Mouse (Mus musculus): ENCODE measurements at regions not wholly inside any gene's neighbourhood (a gene's known extent, or its start where the extent isn't known, plus 50 kb on each side); places are given as distances from the start of the nearest gene placed in this dataset.
A peak's percentile ranks its signal among the peaks of the same experiment; 100 is the strongest.

DNA sequence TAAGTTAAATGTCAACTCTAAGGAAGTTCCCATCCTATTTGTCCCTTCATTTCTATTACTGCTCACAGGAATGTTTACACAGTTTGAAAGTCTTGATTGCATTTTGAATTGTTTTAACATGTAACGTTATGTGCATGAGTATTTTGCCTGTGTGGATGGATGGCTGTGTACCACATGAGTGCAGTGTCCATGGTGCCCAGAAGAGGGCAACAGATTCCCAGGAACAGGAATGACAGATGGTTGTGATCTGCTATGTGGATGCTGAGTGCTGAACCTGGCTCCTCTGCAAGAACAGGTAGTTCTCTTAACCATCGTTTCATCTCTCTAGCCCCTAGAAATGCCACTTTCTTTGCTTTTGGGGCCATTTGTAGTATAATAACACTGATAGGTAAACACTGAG lies 597.9 kb upstream of the Zwint start:
- POLR2A ChIA-PET, result no interaction called here
- in situ Hi-C loops (cut with MboI; ENCODE audit: low pct_unique_long_range_greater_than_20kb), result loop anchor here (10.0 kb wide), 1 partner anchor 192 kb away; no protein-coding TSS in a partner anchor

DNA sequence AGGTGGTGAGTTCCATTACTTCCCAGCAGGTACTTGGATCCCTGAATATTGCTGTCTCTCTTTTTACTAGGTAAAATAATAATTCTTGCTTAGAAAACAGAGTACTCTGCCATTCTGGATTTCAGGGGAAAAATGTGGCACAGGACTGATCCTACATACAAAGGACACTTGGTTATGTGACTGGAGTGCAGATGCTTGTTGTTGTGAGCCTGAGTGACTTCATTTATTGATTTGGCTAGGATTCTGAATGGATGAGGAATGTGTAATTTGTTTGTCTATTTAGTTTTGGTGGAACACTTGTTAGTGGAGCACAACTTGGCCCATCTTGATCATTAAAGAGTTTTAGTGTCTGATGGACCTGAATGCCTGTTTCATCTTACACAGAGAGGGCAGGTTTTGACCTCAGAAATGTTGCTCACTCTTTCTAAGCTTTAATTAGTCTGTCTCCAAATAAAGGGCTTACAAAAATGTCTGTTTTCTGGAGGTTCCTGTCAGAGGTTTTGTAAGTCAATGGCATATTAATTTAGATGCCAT lies 583.4 kb upstream of the Zwint start:
- no peak for TF ChIP-seq CTCF (IDR thresholded peaks at IDR 0.05)
- H3K27me3 ChIP-seq, result no peaks in the 10 kb centered on the region
- in situ Hi-C loops (cut with MboI; ENCODE audit: low pct_unique_long_range_greater_than_20kb), result no loop called here
- POLR2A ChIA-PET, result no interaction called here
- DNase-seq (ENCODE audit: low read depth, low spot score) (no peak), ATAC-seq (no peak)
- CTCF ChIA-PET, result no interaction called here

More for the DNA sequence above, 597.9 kb upstream of the Zwint start:
- peak; percentile 62 for TF ChIP-seq CTCF (IDR thresholded peaks at IDR 0.05)
- no peaks in the 10 kb centered on the region for H3K27me3 ChIP-seq
- CTCF ChIA-PET, result no interaction called here
- DNase-seq (ENCODE audit: low read depth, low spot score) (no peak), ATAC-seq (no peak)

DNA sequence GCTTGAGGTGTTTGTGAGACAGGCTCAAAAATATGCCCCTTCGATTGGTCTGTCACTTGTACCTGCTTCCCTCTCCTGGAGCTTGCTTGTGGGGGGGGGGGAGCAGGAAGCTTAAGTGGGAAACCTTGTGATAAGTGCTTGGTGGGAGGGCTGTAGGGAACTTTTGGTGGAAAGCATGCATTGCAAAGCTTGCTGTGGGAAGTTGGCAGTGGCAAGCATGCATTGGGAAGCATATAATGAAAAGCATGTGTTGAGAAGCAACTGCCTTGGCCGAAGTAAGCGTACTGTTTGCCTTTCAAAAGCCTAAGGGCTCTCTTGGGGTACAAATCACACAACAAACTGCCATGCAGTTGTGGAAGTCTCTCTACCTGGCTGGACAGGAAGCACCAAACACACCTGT lies 576.3 kb upstream of the Zwint start:
- POLR2A ChIA-PET, result no interaction called here
- H3K27me3 ChIP-seq, result peaks cover 3% of the 10 kb centered on the region
- no peak for ATAC-seq
- TF ChIP-seq CTCF (IDR thresholded peaks at IDR 0.05), result no peak
- no peak for DNase-seq (ENCODE audit: low read depth, low spot score)
- in situ Hi-C loops (cut with MboI; ENCODE audit: low pct_unique_long_range_greater_than_20kb), result no loop called here
- CTCF ChIA-PET, result no interaction called here

DNA sequence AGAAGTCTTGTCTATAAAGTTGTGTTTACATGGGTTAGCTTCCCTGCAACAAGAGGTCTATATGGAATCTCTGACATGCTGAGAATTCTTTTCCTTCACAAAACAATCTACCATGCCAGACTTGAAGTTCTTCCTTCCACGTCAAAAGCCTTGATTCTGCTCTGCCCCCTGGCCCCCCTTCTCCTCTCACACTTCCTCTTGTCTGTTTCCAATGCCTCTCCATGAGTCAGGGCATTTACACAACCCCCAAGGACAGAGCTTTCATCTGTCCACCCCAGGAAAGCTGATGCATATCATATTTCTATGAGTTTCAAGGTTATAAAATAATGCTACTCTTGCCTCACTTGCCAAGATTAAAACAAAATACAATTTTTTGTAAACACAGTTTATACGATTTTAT lies 557.7 kb upstream of the Zwint start:
- in situ Hi-C loops (cut with MboI; ENCODE audit: low pct_unique_long_range_greater_than_20kb), result no loop called here
- H3K27me3 ChIP-seq, result peaks cover 3% of the 10 kb centered on the region
- TF ChIP-seq CTCF (IDR thresholded peaks at IDR 0.05), result no peak
- DNase-seq (ENCODE audit: low read depth, low spot score), result no peak
- CTCF ChIA-PET, result no interaction called here
- POLR2A ChIA-PET, result no interaction called here
- no peak for ATAC-seq

DNA sequence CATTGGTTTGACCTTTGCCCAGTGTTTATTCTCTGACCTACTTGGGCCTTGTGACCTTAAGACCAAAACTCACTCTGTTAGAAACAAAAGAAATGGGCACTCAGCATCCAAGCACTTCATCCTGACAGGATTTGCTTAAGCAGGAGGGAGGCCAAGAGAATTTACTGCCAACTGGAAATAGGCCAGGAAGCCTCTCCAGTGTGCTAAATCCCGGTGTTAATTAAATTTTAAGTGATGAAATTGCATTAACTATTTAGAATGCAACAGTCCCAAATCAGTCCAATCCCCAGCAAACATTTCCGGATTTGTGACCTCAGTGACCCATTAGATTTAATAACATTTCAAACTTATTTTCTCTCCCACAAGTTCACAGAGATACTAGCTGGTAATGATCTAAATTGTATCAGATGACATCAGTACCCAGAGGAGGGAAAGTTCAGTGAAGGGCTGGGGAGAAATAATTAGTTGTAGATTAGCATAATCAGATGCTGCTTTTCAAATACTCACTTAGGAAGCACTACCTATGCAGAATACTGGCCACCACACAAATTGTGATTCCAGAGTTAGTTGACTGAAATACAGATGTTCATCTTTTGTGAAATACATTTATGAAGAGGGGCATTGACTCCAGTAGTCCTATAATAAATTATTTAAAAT lies 555.4 kb upstream of the Zwint start:
- ChIA-PET CTCF (no interaction called here), POLR2A (no interaction called here)
- DNase-seq (ENCODE audit: low read depth, low spot score) (no peak), ATAC-seq (no peak)
- no peaks in the 10 kb centered on the region for H3K27me3 ChIP-seq
- in situ Hi-C loops (cut with MboI; ENCODE audit: low pct_unique_long_range_greater_than_20kb), result no loop called here
- no peak for TF ChIP-seq CTCF (IDR thresholded peaks at IDR 0.05)

DNA sequence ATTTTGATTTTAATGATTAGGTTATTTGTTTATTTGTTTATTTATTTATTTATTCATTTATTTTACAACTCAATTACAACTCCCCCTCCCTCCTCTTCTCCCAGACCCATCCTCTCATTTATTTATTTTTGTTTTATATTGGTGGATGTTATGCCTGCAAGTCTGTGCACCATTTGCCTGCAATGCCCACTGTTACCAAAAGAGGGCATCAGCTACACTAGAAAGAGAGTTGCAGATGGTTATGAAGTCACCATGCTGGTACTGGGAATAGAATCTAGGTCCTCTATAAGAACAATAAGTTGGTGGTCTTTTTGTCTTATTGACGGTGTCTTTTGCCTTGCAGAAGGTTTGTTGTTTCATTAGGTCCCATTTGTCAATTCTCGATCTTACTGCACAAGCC lies 535.2 kb upstream of the Zwint start:
- H3K27me3 ChIP-seq, result no peaks in the 10 kb centered on the region
- DNase-seq (ENCODE audit: low read depth, low spot score) (no peak), ATAC-seq (no peak)
- in situ Hi-C loops (cut with MboI; ENCODE audit: low pct_unique_long_range_greater_than_20kb), result no loop called here
- POLR2A ChIA-PET, result no interaction called here
- CTCF ChIA-PET, result no interaction called here
- peak; percentile 33 for TF ChIP-seq CTCF (IDR thresholded peaks at IDR 0.05)

DNA sequence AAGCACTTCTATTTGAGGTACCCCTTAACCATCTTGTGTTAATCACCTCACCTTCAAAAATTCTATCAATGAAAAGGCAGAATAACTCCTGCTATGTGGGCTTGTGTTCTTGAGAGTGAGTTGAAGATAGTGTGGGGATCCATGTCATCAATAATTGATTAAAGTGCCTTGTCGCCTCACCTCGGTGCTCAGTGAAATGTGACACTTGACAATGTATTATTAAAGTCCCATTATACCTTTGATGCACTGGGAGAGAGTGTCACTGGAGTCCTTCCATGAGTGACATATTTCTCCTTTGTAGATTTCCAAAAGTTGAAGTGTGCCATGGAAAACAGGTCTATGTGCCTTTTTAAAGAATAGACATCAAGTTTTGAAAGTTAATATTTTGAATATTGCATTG lies 522.2 kb upstream of the Zwint start:
- H3K27me3 ChIP-seq, result no peaks in the 10 kb centered on the region
- no peak for ATAC-seq
- ChIA-PET CTCF (no interaction called here), POLR2A (no interaction called here)
- in situ Hi-C loops (cut with MboI; ENCODE audit: low pct_unique_long_range_greater_than_20kb), result no loop called here
- TF ChIP-seq CTCF (IDR thresholded peaks at IDR 0.05), result no peak
- DNase-seq (ENCODE audit: low read depth, low spot score), result no peak

Data from Patski (cell line).